ENCODE assay signal across 13 mouse cellular contexts in the genomic region with DNA sequence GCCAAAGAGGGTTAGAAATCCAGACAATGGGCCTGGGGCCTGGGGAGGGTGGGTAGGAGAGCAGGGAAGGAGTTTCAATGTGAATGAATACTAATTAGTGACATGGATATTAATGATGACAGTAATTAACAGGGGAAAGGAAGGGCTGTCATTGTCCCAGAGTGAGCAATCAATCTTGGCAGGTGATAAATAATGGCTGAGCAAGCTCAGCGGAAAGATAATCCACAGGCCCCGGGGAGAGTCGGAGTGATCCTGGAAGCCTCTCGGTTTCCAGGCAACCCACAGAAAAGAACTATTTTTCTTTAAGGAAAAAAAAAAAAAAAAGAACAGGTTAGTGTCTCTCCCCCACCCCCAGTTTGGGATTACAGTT.
DNase-seq lines count a peak whose midpoint lies in the region; ATAC-seq and TF ChIP-seq lines count a peak whose summit lies in the region.
"Had no signal": no experiment of that assay in that cellular context is flagged by ENCODE, and none has a peak within 500 bp of the region (broad histone marks: within the 10 kb centered on the region; RNA-seq: fewer than 3 reads in every experiment).

No protein-coding gene starts in this region.

- DNase-seq in gastrocnemius, adult 2 months = no peak
- DNase-seq in gastrocnemius, postnatal 25 days = no peak
- DNase-seq in brain, embryonic 14.5 days (ENCODE audit: low read depth) = peak; percentile 93
- DNase-seq in midbrain, embryonic 14.5 days = peak; percentile 86
- DNase-seq in adipocyte (ENCODE audit: low spot score) = no peak
- DNase-seq in kidney, adult 2 months = no peak
- DNase-seq in thymus, postnatal 25 days = no peak
- DNase-seq: B cell, adult 2 months; gastrocnemius, postnatal 36 days; liver, embryonic 13.5 days had no signal

- no peak for TF ChIP-seq POLR2A in brain, embryonic 14.5 days (IDR thresholded peaks at IDR 0.05; ENCODE audit: borderline replicate concordance, extremely low read depth, insufficient read depth, insufficient read length, poor library complexity, severe bottlenecking)
- no peak for TF ChIP-seq POLR2A in kidney, adult 2 months (IDR thresholded peaks at IDR 0.05; ENCODE audit: low read depth, low read length)

- WGBS in forebrain, embryonic 15.5 days = 0% methylated on average over 4 of the region's 4 CpGs
- 0% methylated on average over 4 of the region's 4 CpGs for WGBS in midbrain, embryonic 14.5 days
- WGBS in kidney, adult 2 months = 39% methylated on average over 4 of the region's 4 CpGs

- TF ChIP-seq CTCF in gastrocnemius, adult 2 months (IDR thresholded peaks at IDR 0.05) = no peak
- TF ChIP-seq CTCF in brain, embryonic 14.5 days (IDR thresholded peaks at IDR 0.05; ENCODE audit: borderline replicate concordance, extremely low read depth, insufficient read depth, insufficient read length) = no peak
- TF ChIP-seq CTCF in kidney, adult 2 months (conservative IDR thresholded peaks at IDR 0.05; ENCODE audit: insufficient read depth, insufficient read length, low read depth, low read length) = no peak

- H3K4me1 ChIP-seq in forebrain, embryonic 15.5 days = peaks cover 33% of the 10 kb centered on the region
- peaks cover 30% of the 10 kb centered on the region for H3K4me1 ChIP-seq in midbrain, embryonic 14.5 days (ENCODE audit: control insufficient read depth, insufficient read depth, low read length)
- H3K4me1 ChIP-seq in kidney, adult 2 months (ENCODE audit: control insufficient read depth, insufficient read depth, low read length) = no peaks in the 10 kb centered on the region

- H3K36me3 ChIP-seq in forebrain, embryonic 15.5 days = no peaks in the 10 kb centered on the region
- no peaks in the 10 kb centered on the region for H3K36me3 ChIP-seq in midbrain, embryonic 14.5 days (ENCODE audit: control insufficient read depth, insufficient read depth, low read length)
- no peaks in the 10 kb centered on the region for H3K36me3 ChIP-seq in kidney, adult 2 months (ENCODE audit: control insufficient read depth, insufficient read depth, low read length)
- H3K36me3 ChIP-seq: liver, embryonic 13.5 days had no signal

- peak overlapping the region; percentile 21; the same call in 1 of the 2 replicates for H3K4me3 ChIP-seq in gastrocnemius, adult 2 months
- H3K4me3 ChIP-seq in forebrain, embryonic 15.5 days = peak overlapping the region; percentile 6; the same call in 1 of the 2 replicates
- H3K4me3 ChIP-seq in midbrain, embryonic 14.5 days (replicated peaks; ENCODE audit: low read depth, low read length) = no peak overlapping the region; the same call in 1 of the 2 replicates
- no peak overlapping the region for H3K4me3 ChIP-seq in kidney, adult 2 months (ENCODE audit: insufficient read depth, low read depth, low read length)
- H3K4me3 ChIP-seq: liver, embryonic 13.5 days; megakaryocyte, embryonic 14.5 days had no signal

- H3K27me3 ChIP-seq in forebrain, embryonic 15.5 days = no peaks in the 10 kb centered on the region
- H3K27me3 ChIP-seq in midbrain, embryonic 14.5 days (ENCODE audit: control insufficient read depth, insufficient read depth, low read length) = no peaks in the 10 kb centered on the region
- H3K27me3 ChIP-seq in kidney, adult 2 months (replicated peaks; ENCODE audit: control insufficient read depth, insufficient read depth, low read length) = no peaks in the 10 kb centered on the region
- H3K27me3 ChIP-seq: liver, embryonic 13.5 days; megakaryocyte, embryonic 14.5 days had no signal

- H3K9me3 ChIP-seq in forebrain, embryonic 15.5 days = no peaks in the 10 kb centered on the region
- no peaks in the 10 kb centered on the region for H3K9me3 ChIP-seq in midbrain, embryonic 14.5 days (ENCODE audit: control insufficient read depth, low read length)
- H3K9me3 ChIP-seq: liver, embryonic 13.5 days had no signal

- peak; percentile 77 for ATAC-seq in forebrain, embryonic 15.5 days (replicated peaks)
- ATAC-seq in midbrain, embryonic 14.5 days (ENCODE audit: low FRiP score, low TSS enrichment) = peak; percentile 79
- ATAC-seq: Patski had no signal

- no peak overlapping the region for H3K9ac ChIP-seq in forebrain, embryonic 15.5 days (replicated peaks)
- H3K9ac ChIP-seq in midbrain, embryonic 14.5 days (replicated peaks; ENCODE audit: low read length) = peak overlapping the region; percentile 6; the same call in 1 of the 2 replicates
- H3K9ac ChIP-seq: liver, embryonic 13.5 days had no signal

- H3K27ac ChIP-seq in gastrocnemius, adult 2 months = no peak overlapping the region
- peak overlapping the region; percentile 67 for H3K27ac ChIP-seq in forebrain, embryonic 15.5 days (replicated peaks)
- peak overlapping the region; percentile 91 for H3K27ac ChIP-seq in midbrain, embryonic 14.5 days (replicated peaks; ENCODE audit: low read depth, low read length)
- no peak overlapping the region for H3K27ac ChIP-seq in kidney, adult 2 months (ENCODE audit: insufficient read depth, low read depth, low read length)
- H3K27ac ChIP-seq: liver, embryonic 13.5 days had no signal

- intact Hi-C loops in gastrocnemius, adult 2 months (cut with DNase I) = no loop called here

- peak overlapping the region; percentile 38 for H3K4me2 ChIP-seq in forebrain, embryonic 15.5 days (replicated peaks)
- H3K4me2 ChIP-seq in midbrain, embryonic 14.5 days (ENCODE audit: low read length) = peak overlapping the region; percentile 49
- H3K4me2 ChIP-seq: liver, embryonic 13.5 days had no signal

Comparison
In these comparisons a context has a peak if more than half of its experiments do, and no peak if none do; other contexts are left out.
1. DNase-seq: peak in brain, embryonic 14.5 days (single experiment) and midbrain, embryonic 14.5 days (single experiment); none in gastrocnemius, adult 2 months (single experiment), gastrocnemius, postnatal 25 days (single experiment), adipocyte (single experiment), kidney, adult 2 months (single experiment) and thymus, postnatal 25 days (single experiment).
2. H3K27ac ChIP-seq: peak in forebrain, embryonic 15.5 days (single experiment) and midbrain, embryonic 14.5 days (single experiment); none in gastrocnemius, adult 2 months (single experiment) and kidney, adult 2 months (single experiment).
3. H3K4me3 ChIP-seq: peak in gastrocnemius, adult 2 months (single experiment) and forebrain, embryonic 15.5 days (single experiment); none in midbrain, embryonic 14.5 days (single experiment) and kidney, adult 2 months (single experiment).